Comparison of ENCODE assay signal across 8 mouse cellular contexts in the genomic region with DNA sequence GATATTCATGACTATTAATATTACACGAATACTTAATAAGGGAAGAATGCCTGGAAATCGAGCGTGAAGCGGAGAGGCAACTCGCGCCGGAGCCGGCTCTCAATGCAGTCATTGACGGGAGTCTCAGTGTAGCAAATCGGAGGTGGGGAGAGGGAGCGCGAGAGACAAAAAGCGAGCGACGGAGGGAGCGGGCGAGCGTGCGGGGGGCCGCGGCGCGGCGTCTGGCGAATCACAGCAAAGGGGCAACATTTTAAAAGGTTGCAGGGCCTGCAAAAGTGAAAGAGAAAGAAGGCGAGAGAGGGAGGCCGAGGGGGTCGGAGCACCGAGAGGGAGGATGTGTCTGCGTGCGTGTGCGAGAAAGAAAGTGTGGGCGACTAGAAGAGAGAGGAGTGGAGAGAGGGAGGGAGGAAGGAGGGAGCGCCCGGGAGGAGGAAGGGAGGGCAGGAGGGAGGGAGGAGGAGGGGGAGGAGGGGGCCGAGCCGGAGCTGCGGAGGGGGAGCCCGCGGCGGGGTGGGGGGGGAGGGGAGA. TPM values are rescaled to one million over a fixed set of nuclear protein-coding genes. Genes with fewer than 3 reads are reported as not detected.
DNase-seq lines count a peak whose midpoint lies in the region; ATAC-seq and TF ChIP-seq lines count a peak whose summit lies in the region.

No protein-coding gene starts in this region.

- H3K9ac ChIP-seq in forebrain, postnatal 0 days: no peak overlapping the region
- peak overlapping the region; percentile 58 for H3K9ac ChIP-seq in kidney, embryonic 14.5 days (ENCODE audit: low read depth, low read length)

- no peaks in the 10 kb centered on the region for H3K36me3 ChIP-seq in forebrain, postnatal 0 days (ENCODE audit: insufficient read depth)
- no peaks in the 10 kb centered on the region for H3K36me3 ChIP-seq in kidney, embryonic 14.5 days (ENCODE audit: control insufficient read depth, insufficient read depth, low read length)

- H3K4me1 ChIP-seq in forebrain, postnatal 0 days (ENCODE audit: insufficient read depth): peaks cover 3% of the 10 kb centered on the region; the same call in 1 of the 2 replicates
- H3K4me1 ChIP-seq in kidney, embryonic 14.5 days (ENCODE audit: control insufficient read depth, insufficient read depth, low read length): no peaks in the 10 kb centered on the region

- H3K27me3 ChIP-seq in forebrain, postnatal 0 days (ENCODE audit: insufficient read depth, low read length): peaks cover 54% of the 10 kb centered on the region
- H3K27me3 ChIP-seq in kidney, embryonic 14.5 days (ENCODE audit: control insufficient read depth, insufficient read depth, low read length): peaks cover 76% of the 10 kb centered on the region

- peak; percentile 34; the same call in 1 of the 2 replicates for ATAC-seq in forebrain, postnatal 0 days
- ATAC-seq in kidney, embryonic 14.5 days (ENCODE audit: low FRiP score, low TSS enrichment): peak; percentile 43; the same call in 1 of the 2 replicates

- H3K4me3 ChIP-seq in forebrain, postnatal 0 days (ENCODE audit: low read depth, low read length): peak overlapping the region; percentile 33
- peak overlapping the region; percentile 38 for H3K4me3 ChIP-seq in kidney, embryonic 14.5 days (ENCODE audit: low read length)

- under 1% methylated on average over 40 of the region's 41 CpGs for WGBS in forebrain, postnatal 0 days
- under 1% methylated on average over 40 of the region's 41 CpGs for WGBS in kidney, embryonic 14.5 days

- no peak for TF ChIP-seq CTCF in forebrain, postnatal 0 days (IDR thresholded peaks at IDR 0.05; ENCODE audit: low read depth)

- peak; percentile 33 to 44 for DNase-seq in layer of hippocampus, postnatal 10 days (ENCODE audit: low spot score in 2 of 2)
- DNase-seq in layer of hippocampus, adult 11-12 months (ENCODE audit: low spot score): no peak
- peak; percentile 89 for DNase-seq in ZHBTc4 (ENCODE audit: low read depth, low spot score)
- DNase-seq in forebrain, postnatal 0 days: peak; percentile 65
- peak; percentile 85 for DNase-seq in mesoderm, embryonic 11.5 days (ENCODE audit: low read depth, low spot score)
- DNase-seq in thymus, postnatal 25 days: peak; percentile 33
- no peak for DNase-seq in urinary bladder, postnatal 36 days (ENCODE audit: low spot score in 2 of 2)

- H3K9me3 ChIP-seq in forebrain, postnatal 0 days (ENCODE audit: low read length): no peaks in the 10 kb centered on the region
- no peaks in the 10 kb centered on the region for H3K9me3 ChIP-seq in kidney, embryonic 14.5 days (ENCODE audit: control insufficient read depth, low read length)

- H3K27ac ChIP-seq in forebrain, postnatal 0 days (ENCODE audit: low read depth, low read length): no peak overlapping the region
- peak overlapping the region; percentile 78 for H3K27ac ChIP-seq in kidney, embryonic 14.5 days (ENCODE audit: low read depth, low read length)

- H3K4me2 ChIP-seq in forebrain, postnatal 0 days (ENCODE audit: low read depth): peak overlapping the region; percentile 45
- H3K4me2 ChIP-seq in kidney, embryonic 14.5 days (replicated peaks; ENCODE audit: low read depth, low read length): peak overlapping the region; percentile 57

RNA-seq across cellular contexts. Expression of a gene that starts 7.5 kb away (rescaled TPM):
- under 1 TPM; 0.38 to 0.48 TPM for total RNA-seq in layer of hippocampus, postnatal 10 days (2021)
- 0.38 TPM in 1 of 2 replicates, not detected in the other for total RNA-seq in forebrain, postnatal 0 days (2014; rRNA removed)
- polyA plus RNA-seq in forebrain, postnatal 0 days (2015; fragmentation: Nextera tagmentation; extraction: Ambion mirVana): 0.18 and 0.28 TPM in 2 replicates
- 3.6 and 4.8 TPM in 2 replicates for polyA plus RNA-seq in kidney, embryonic 14.5 days (2014; fragmentation: Nextera tagmentation; extraction: Ambion mirVana)

Comparison
In these comparisons a context has a peak if more than half of its experiments do, and no peak if none do; other contexts are left out.
1. DNase-seq: peak in layer of hippocampus, postnatal 10 days (2 of 2), ZHBTc4 (single experiment), forebrain, postnatal 0 days (single experiment), mesoderm, embryonic 11.5 days (single experiment) and thymus, postnatal 25 days (single experiment); none in layer of hippocampus, adult 11-12 months (single experiment) and urinary bladder, postnatal 36 days (0 of 2).